Mouse (Mus musculus) ES-Bruce4 (cell line): ENCODE data around the gene Rxrb.

ENCODE experiments used
- CTCF ChIP-seq: IDR thresholded peaks from one replicate; pipeline ENCODE4 v1.8.1; 2011; ENCODE audit warnings: low read depth, low read length
- EP300 ChIP-seq: IDR thresholded peaks from 2 replicates; pipeline ENCODE4 v1.6.1; 2011; ENCODE audit warnings: low read depth, low read length; ENCODE audit not compliant: insufficient read depth
- POLR2A ChIP-seq: IDR thresholded peaks from one replicate; pipeline ENCODE4 v1.8.1; 2011; ENCODE audit warnings: low read length; ENCODE audit not compliant: insufficient read depth

DNA sequence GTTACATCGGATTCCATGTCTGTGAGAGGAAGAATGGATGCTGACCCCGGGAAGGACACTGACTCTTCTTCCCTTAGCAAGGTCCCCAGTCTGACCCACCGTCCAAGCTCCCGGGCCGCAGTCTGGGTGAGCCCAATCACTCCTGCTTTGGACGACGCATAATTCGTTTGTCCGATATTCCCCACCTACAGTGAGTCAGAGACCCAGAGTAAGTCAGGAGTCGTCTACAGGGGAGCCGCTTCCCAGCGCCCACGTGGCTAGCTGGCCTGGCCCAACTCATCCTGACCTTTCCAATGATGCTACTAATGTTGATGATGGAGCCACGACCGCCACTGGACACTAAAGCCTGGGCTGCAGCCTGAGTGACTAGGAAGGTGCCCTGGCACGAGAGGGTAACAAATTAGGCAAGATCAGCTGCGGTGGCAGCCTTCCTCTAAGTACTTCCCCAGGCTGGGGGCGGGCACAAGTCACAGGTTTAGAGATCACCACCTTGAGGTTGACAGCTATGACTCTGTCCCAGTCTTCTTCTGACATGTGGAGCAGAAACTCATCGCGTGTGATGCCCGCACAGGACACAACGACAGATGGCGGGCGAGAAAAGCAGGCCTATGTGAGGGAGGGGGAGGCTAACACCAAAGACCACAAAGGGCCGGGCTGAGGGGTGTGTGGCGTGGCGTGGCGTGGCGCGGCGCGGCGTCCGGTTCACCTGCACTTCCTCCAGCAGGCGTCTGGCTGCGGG lies 4.5 kb upstream of the Rxrb start:
- TF ChIP-seq CTCF (no peak), EP300 (no peak), POLR2A (no peak)
